Mouse (Mus musculus) naive thymus-derived CD4-positive, alpha-beta T cell, adult 2 months (primary cell): ENCODE results near the gene Pcsk6.
A peak's percentile ranks its signal among the peaks of the same experiment; 100 is the strongest.

ENCODE experiments used
- DNase-seq: peaks from one replicate; pipeline ENCODE4 v3.0.0-alpha.2; 2011; ENCODE audit warnings: low read depth

The Pcsk6 gene

DNA sequence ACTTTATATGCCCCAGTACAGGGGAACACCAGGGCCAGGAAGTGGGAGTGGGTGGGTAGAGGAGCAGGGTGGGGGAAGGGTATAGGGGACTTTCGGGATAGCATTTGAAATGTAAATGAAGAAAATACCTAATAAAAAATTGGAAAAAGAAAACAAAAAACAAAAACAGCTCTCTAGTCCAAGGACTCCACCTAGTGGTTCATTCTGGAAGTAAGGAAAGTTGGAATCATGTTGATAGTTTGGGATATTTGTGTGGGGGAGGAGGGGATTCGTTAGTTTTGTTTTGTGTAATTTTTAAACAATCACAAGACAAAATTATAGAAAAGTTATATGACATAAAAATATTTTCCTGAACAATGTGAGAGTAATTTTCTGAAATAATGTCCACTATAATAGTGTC lies 193.8 kb downstream of the Pcsk6 start:
- DNase-seq, result peak; percentile 49

DNA sequence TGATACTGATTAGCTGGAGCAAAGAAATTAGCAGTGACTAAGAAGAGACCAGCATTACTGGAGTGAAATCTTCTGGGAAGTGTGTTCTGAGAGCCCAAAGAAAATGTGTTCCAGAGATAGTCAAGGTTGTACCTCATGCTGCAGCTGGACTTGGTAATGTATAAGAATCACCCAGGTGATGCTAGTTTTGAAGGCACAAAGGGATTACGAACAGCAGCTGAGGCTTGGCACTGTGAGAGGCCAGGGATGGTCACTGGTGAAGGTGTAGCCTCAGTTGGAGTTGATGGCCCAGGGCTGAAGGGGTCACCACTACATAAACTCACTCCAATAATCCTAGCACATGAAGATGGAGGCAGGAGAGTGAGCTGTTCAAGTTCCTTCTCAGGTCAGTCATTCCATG lies 197.2 kb downstream of the Pcsk6 start, which contains the start of gene Snrpa1:
Gene Snrpa1, plus strand, starts transcription at position 301 of the 400 bp plus-strand sequence.
- no peak for DNase-seq

DNA sequence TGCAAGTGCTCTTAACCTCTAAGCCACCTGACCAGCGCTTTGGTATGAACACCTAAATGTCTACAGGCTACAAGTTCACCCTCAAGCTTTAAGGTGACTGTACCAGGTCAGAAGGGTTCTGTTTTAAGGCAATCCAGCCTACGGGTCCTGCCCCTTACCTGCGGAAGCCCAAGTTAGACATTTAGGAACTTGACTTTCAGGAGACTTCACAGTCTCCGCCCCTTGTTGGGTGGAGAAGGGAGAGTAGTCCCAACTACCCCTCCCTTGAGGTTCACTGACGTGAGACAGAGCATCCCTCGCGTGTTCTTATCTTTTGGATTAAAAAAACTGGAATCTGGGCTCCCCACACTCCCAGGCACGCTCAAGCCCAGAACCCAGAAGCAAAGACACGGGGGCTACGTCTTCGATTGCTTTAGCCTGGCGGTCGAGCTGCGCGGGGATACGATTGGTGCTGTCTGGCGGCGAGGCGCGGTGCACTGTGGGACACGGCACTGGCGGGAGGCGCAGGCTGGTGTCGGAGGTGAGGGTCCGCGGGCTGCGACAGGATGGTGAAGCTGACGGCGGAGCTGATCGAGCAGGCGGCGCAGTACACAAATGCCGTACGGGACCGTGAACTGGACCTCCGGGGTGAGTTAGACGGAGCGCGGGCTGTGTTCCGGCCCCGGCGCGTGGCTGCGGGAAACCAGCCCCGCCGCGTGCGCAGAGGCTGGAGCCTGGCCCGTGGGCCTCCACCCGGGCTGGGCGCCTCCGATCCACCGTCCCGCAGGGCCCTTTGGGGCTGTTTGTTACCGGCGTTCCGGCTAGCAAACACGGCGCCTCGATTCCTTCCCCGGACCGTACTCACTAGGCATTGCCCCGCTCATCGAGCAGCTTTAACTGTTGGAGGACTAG lies 198.8 kb downstream of the Pcsk6 start:
- peak; percentile 87 for DNase-seq

DNA sequence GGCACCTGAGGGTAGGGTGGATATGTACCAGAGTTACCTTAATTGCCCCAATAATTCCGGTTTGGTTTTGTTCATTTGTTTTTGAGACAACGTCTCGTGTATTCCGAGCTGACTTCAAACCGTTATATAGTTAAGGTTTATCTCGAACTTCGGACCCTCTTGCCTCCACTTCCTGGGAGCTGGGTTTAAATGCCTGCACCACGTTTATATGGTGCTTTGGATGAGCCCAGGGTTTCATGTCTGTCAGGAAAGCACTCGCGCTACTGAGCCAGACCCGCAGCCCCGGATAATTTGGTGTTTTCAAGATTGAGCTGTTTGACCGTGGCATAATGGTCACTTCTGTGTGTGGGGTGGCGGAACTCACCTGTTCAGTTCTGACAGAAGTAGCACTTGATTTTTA lies 199.5 kb downstream of the Pcsk6 start:
- DNase-seq, result no peak

DNA sequence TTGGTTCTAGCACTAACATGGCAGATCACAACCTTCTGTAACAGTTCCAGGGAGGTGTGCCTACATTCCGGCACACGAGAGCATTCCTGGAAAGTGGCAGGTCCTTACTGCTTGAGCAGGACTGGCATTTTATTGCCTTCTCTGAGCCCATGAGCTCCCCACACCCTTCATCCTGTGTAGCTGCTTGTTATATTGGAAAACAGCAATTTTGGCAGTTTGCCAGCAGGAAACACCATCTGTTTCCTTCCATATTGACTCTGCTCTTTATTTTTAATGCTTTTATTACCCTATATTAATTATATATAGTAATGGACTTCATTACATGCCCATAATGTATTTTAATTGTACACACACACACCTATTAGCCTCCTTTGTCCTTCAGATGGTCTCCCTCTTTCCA lies 214.9 kb downstream of the Pcsk6 start:
- DNase-seq, result no peak

DNA sequence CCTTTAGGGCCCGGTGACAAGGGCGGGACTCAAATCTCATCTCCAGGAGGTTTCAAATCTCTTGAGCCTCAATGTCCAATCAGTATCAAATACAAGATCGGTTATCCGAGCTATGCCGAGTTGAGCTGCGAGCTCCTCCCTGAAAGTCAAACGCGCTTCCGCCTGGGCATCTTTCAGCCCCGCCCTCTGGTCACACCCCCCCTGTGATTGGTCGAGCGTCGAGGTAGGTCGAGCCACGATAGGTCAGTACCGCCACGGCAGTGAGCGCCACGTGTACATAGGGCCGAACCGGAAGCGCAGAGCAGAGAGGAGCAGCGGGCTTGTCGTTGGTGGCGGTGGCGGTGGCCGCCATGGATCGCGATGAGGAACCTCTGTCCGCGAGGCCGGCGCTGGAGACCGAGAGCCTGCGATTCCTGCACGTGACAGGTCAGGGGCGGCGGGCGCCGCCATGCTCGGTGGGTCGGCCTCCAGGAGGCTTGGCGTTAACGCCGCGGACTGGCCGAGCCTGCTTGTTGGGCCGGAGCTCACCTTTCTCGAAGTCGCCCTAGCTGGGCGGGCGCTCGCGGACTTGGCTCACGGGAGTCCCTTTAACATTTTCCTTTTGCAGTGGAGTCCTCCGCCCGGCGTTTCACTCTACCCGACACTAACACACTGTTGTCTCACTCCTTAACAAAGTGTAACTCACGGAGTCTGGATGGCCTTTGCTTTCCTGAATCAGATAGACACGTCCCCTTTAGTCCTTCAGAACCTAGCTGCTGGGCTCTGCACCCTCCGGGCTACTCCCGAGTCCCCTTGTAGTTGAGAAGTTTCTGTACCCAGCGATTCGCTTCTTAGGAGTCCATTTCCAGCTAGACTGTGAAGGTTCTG lies 218.1 kb downstream of the Pcsk6 start, which contains the start of gene Selenos:
Gene Selenos, plus strand, starts transcription at position 286 of the 867 bp plus-strand sequence.
- peak; percentile 98 for DNase-seq

DNA sequence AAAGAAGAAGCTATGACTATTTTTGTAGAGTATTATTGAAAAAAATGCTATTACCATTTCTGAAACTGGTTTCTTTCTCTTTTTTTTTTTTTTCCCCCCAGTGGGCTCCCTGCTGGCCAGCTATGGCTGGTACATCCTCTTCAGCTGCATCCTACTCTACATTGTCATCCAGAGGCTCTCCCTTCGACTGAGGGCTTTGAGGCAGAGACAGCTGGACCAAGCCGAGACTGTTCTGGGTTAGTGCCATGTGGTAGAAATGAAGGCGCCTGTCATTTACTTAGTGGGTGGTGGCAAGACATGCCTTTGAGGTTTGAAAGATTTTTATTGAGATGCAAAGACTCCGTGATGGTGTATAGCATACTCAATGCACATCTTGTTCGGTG lies 218.7 kb downstream of the Pcsk6 start:
- no peak for DNase-seq

DNA sequence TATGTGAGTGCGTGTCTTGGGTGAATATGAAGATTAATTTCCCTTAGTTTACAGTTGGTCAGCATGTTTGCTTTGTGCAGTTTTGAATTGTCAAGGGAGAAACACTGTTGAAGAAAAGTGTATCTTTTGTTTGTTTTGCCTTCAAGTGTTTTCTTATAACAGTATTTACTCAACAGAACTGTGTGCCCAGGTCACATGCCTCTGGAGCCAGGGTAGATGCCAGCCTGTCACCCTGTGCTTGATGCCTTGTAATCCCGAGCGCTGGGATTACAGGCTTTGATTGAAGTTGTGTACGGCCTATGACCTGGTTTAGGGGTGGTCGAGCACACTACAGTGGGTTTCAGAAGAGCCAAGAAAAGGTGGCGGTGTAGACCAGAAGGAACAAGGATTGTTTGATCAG lies 222.2 kb downstream of the Pcsk6 start:
- DNase-seq, result no peak

DNA sequence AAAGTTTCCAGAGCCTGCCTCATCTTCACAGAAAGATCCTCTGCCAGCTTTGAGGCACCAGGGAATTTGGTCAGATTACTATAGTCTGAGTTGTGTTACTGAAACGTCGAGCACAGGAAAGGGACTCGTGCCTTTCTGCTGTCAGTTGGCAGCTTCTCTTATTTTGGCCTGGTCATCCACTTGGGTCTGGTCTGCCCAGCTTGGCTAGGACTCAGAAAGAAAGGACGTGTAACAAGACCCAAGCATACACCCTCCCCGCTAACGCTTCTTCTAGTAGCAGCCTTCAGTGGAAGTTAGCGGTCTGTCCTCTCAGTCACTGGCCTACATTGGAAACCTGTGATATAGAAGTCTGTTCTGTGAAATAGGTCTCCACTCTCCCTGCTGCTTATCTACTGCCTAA lies 223.0 kb downstream of the Pcsk6 start:
- no peak for DNase-seq

DNA sequence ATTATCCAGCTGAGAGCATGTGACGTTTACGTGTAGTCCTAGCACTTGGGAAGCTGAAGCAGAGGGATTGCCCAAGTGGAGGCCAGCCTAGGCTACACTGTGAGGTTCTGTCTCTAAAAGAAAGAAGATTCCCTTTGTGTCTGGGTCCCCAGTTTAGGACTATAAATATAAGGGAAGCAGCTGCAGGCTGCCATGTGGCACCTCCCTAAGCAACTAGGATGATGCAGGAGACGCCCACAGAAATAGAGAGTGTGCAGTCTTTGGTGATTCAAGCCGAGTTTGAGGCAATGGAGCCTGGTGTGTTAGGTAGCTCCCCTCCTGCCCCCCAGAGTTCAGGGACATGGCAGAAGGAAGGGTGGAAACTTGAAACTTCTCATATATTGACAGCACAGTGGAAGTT lies 226.1 kb downstream of the Pcsk6 start:
- DNase-seq, result no peak

DNA sequence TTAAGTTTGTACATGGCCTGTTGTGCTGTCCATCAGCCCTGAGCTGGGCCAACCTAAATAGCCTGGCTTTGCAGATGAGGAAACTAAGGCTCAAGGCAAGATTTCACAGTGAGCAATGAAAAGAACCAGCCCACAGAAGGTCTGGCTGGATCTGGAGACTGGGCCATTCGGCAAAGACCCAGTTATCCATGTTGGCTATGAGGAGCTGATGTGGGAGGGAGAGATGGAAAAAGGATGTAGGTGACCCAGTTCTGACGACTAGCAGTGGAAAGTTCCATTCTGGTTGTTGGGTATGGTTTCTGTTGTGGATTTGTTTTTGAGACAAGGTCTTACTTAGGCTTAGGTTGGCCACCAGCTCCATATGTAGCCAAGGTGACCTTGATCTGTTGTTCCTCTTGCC lies 226.5 kb downstream of the Pcsk6 start:
- no peak for DNase-seq

DNA sequence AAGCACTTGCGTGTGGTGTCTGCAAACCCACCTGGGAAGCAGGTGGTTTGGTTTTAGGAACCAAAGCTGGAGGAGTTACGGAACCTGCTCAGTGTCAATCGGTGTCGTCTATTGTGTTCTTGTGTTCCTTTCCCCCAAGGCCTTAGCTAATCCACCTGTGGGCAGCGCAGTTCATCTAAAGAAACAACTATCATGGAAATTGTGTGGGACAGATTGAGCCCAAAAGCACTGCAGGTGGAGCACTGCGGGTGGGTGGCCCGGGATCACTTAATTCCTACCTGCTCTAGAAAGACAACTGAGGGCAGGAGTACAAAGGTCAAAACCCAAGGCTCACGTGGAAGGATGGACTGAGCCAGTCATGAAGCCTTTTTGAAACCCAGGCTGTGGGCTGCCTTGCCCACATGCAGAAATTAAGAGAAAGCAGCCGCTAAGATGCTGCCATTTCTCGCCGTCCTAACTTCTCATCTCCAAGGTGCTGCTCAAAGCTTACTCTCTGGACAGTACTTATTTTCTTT lies 229.2 kb downstream of the Pcsk6 start:
- DNase-seq, result no peak

DNA sequence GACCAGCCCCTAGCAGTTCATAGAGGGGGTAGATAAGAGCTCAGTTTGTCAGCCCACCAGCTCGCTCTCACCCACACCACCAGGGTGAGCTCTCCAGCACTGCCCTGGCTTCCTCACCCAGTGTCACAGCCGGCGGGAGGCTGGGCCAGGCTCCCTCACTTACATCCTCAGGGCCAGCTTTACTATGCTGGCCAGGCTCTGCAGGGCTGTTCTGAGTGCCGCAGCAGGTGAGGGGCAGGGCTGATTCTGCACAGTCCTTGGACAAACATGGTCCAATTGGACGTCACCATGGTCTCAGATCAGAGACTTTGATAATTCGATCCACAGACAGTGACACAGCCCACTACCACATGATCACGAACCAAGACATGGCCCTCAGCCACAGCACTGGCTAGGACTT lies 230.0 kb downstream of the Pcsk6 start:
- DNase-seq, result no peak

DNA sequence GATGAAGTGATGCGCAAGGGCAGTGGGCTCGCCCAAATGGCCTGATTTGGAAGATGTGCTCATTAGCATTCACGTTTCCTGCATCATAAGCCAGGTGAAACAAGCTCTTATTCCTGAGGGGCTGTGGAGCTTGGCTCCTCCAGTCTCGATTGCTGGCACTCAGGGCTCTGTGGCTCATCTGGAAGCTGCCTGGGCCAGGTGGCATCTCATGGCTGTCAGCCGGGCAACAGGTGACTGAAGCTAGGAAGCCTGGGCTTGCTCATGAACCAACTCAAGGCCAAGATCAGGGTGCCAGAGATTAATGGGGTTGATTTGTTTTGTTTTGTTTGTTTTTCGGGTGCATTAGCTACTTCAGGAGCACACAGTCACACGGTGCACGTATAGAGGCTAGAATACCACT lies 231.1 kb downstream of the Pcsk6 start:
- no peak for DNase-seq

DNA sequence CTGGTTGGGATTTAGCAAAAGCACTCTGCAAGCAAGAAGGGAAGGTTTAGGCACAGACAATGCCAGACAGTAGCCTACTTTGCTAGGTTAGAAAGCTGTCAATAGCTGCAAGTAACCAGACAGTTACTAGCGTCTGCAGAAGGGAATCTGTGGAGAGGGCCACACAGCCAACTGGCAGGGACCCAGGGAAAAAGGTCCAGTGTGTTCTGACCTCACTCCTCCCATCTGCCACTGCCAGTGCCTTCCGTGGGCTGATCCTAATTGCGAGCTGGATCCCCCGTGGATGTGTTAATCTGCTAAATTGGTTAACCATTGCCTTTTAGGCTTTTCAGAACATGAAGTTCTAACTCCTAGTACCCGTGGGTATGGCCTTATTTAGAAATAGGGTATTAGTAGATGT lies 232.6 kb downstream of the Pcsk6 start:
- no peak for DNase-seq

DNA sequence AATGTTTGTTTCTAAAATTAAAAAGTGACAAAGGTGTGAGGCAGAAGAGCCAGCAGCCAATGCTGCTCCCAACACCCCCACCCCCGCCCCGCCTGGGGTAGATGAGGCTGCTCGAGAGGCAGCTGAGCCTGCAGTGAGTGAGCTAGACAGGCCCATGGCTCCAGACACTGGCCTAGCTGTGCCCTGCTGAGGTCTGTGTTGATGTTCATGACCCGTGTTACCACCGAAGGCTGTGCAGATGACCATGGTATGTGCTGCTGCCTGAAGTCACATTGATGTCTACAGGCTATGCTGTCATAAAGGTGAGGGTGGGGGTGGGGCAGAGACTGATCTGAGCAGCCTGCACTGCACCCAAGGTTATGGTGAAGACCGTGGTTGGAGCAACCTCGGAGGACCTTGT lies 237.3 kb downstream of the Pcsk6 start:
- DNase-seq, result no peak
